Mouse (Mus musculus) hindbrain, postnatal 0 days (tissue): ENCODE measurements around the gene Dpf3. TPM values are rescaled to one million over a fixed set of nuclear protein-coding genes. Genes with fewer than 3 reads are reported as not detected.

ENCODE experiments used
- ATAC-seq: fragments of 200-750 bp; cut with Nextera tagmentation; 2 replicates; pipeline ENCODE4 v1.8.0; 2017; ENCODE audit warnings: mild to moderate bottlenecking, moderate TSS enrichment, moderate library complexity
- DNase-seq: peaks from one replicate; pipeline ENCODE4 v3.0.0-alpha.2; 2015; ENCODE audit warnings: low spot score
- H3K27ac ChIP-seq: fragments of 300-500 bp; sonication (generic); 2 replicates; pipeline ENCODE4 v1.5.1; 2014; ENCODE audit warnings: mild to moderate bottlenecking
- H3K27me3 ChIP-seq: fragments of 300-500 bp; sonication (generic); 2 replicates; pipeline ENCODE4 v1.6.1; 2014; ENCODE audit warnings: low read length, mixed read lengths; ENCODE audit not compliant: insufficient read depth
- H3K36me3 ChIP-seq: fragments of 300-500 bp; sonication (generic); 2 replicates; pipeline ENCODE4 v1.6.1; 2014; ENCODE audit warnings: low read length, mixed read lengths; ENCODE audit not compliant: insufficient read depth
- H3K4me1 ChIP-seq: fragments of 300-500 bp; sonication (generic); 2 replicates; pipeline ENCODE4 v1.6.1; 2014; ENCODE audit warnings: antibody characterized with exemption, low read length, mixed read lengths; ENCODE audit not compliant: insufficient read depth
- H3K4me2 ChIP-seq: fragments of 300-500 bp; sonication (generic); 2 replicates; pipeline ENCODE4 v1.6.1; 2014; ENCODE audit warnings: low read depth, mild to moderate bottlenecking, low read length, moderate library complexity, mixed read lengths
- H3K4me3 ChIP-seq: fragments of 300-500 bp; sonication (generic); 2 replicates; pipeline ENCODE4 v1.5.1; 2014; ENCODE audit warnings: low read length
- H3K9ac ChIP-seq: fragments of 300-500 bp; sonication (generic); replicated peaks from 2 replicates; pipeline ENCODE4 v1.6.1; 2014; ENCODE audit warnings: mild to moderate bottlenecking, low read length, moderate library complexity, mixed read lengths
- H3K9me3 ChIP-seq: fragments of 300-500 bp; sonication (generic); 2 replicates; pipeline ENCODE4 v1.6.1; 2016; ENCODE audit warnings: low read length, mixed read lengths
- CTCF ChIP-seq: IDR thresholded peaks from 2 replicates; pipeline ENCODE4 v1.5.1; 2016; ENCODE audit warnings: antibody characterized with exemption, control low read depth, low read depth
- WGBS: fragments of 180-500 bp; shearing (Covaris S2); extraction: QIAGEN DNeasy Blood & Tissue Kit; methylation state at CpG from one replicate; pipeline ENCODE4 v1.1.7; 2014; 5-methylcytosine and 5-hydroxymethylcytosine counted together
- polyA plus RNA-seq: library from polyadenylated mRNA; unstranded; fragments of >200 nt; fragmentation: Nextera tagmentation; extraction: Ambion mirVana; gene quantifications from 2 replicates; pipeline ENCODE4 v1.2.1, GENCODE M21; 2015
- total RNA-seq: library from RNA; depleted of rRNA; stranded (reverse); fragments of >200 nt; gene quantifications from 2 replicates; pipeline ENCODE4 v1.2.3, GENCODE M21; 2014

The Dpf3 gene
- total and polyA plus RNA-seq, 2 experiments from 2014 or later, result 19.8 to 38.9 TPM

DNA sequence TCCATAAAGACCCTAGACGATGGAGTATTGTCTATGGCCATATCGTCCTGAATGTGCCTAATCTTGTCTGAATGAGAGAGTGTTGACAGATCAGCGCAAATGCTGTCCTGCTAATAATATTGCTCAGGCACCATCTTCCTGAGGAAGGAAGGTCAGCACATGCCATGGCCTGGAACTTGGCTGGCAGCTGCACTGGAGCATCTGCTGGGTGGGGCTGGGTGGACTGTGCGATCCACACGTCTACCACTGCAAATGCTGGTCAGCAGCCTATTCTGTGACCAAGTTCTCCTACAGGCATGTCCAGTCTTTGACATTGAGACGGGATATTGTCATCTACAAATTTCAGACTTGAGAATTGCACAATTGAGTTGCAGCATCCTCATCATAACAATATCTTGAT is 257.8 kb downstream of the Dpf3 start:
- H3K36me3 ChIP-seq, result no peaks in the 10 kb centered on the region
- no peak for DNase-seq
- H3K4me1 ChIP-seq, result no peaks in the 10 kb centered on the region
- WGBS, result 87% methylated on average over 6 of the region's 6 CpGs
- no peak overlapping the region for H3K4me2 ChIP-seq
- H3K27ac ChIP-seq, result no peak overlapping the region
- no peak overlapping the region for H3K4me3 ChIP-seq
- H3K9ac ChIP-seq, result no peak overlapping the region
- no peaks in the 10 kb centered on the region for H3K9me3 ChIP-seq
- ATAC-seq, result no peak
- no peaks in the 10 kb centered on the region for H3K27me3 ChIP-seq
- TF ChIP-seq CTCF, result no peak

GRCm38 (mm10) chr12:83227014-83227413 is 260.5 kb downstream of the Dpf3 start:
- no peak overlapping the region for H3K9ac ChIP-seq
- ATAC-seq (peak; percentile 29; the same call in 1 of the 2 replicates), DNase-seq (no peak)
- H3K27me3 ChIP-seq, result no peaks in the 10 kb centered on the region
- 38% methylated on average over 4 of the region's 4 CpGs for WGBS
- no peak overlapping the region for H3K27ac ChIP-seq
- no peaks in the 10 kb centered on the region for H3K36me3 ChIP-seq
- H3K4me2 ChIP-seq, result no peak overlapping the region
- H3K4me3 ChIP-seq, result no peak overlapping the region
- H3K9me3 ChIP-seq, result no peaks in the 10 kb centered on the region
- no peak for TF ChIP-seq CTCF
- H3K4me1 ChIP-seq, result no peaks in the 10 kb centered on the region

DNA sequence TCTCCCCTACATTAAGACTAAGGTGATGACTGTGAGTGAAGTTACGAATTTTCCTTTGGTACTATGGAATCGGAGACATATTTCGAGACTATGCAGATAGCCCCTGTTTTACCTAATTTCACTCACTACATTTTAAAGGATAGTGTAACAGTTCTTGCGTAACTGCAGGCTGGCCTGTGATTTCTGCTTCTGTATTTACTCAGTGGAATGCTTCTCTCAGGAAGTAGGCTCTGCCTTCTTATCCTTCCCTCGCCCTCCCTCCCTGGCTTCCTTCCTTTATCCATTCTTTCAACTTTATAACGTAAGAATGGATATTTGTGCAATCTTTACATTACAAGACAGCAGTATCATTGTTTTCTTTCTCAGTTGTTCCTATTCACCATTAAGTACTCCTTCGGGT is 266.6 kb downstream of the Dpf3 start:
- ATAC-seq, result no peak
- H3K27me3 ChIP-seq, result no peaks in the 10 kb centered on the region
- H3K36me3 ChIP-seq, result no peaks in the 10 kb centered on the region
- no peak for TF ChIP-seq CTCF
- H3K27ac ChIP-seq, result no peak overlapping the region
- no peaks in the 10 kb centered on the region for H3K9me3 ChIP-seq
- DNase-seq, result no peak
- H3K9ac ChIP-seq, result no peak overlapping the region
- 81% methylated on average over 7 of the region's 7 CpGs for WGBS
- no peak overlapping the region for H3K4me3 ChIP-seq
- H3K4me2 ChIP-seq, result no peak overlapping the region
- H3K4me1 ChIP-seq, result no peaks in the 10 kb centered on the region

DNA sequence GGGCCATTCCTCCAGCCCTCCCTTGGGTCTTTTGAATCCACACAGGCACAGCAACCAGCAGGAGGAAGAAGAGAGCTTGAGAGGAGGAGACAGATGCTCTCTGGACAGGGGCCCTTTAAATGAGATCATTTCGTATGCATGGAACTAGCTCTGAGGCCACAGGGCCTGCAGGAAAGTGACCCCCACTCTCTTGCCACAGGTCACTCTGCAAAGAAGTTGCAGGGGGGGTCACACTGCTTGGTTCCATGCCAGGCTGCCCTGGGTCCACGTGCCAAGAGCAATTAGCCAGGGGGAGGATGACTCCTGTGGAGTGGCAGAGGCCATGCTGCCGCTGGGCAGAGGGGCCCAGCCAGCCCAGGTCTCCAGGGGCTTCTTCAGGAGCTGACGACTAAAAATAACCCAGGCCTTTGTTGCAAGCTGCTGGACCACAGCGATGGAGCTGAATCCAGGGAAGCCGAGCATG is 273.6 kb downstream of the Dpf3 start:
- H3K9ac ChIP-seq, result no peak overlapping the region
- WGBS, result 10% methylated on average over 6 of the region's 6 CpGs
- no peaks in the 10 kb centered on the region for H3K36me3 ChIP-seq
- peak overlapping the region; percentile 11; the same call in 1 of the 2 replicates for H3K4me2 ChIP-seq
- ATAC-seq (peak; percentile 73), DNase-seq (peak; percentile 72)
- peak overlapping the region; percentile 51; the same call in 1 of the 2 replicates for H3K27ac ChIP-seq
- no peaks in the 10 kb centered on the region for H3K9me3 ChIP-seq
- H3K4me3 ChIP-seq, result no peak overlapping the region
- peak; percentile 62 for TF ChIP-seq CTCF
- H3K4me1 ChIP-seq, result peaks cover 12% of the 10 kb centered on the region; the same call in 1 of the 2 replicates
- no peaks in the 10 kb centered on the region for H3K27me3 ChIP-seq

GRCm38 (mm10) chr12:83211976-83212375 is 275.5 kb downstream of the Dpf3 start:
- Histone ChIP-seq H3K27ac (no peak overlapping the region), H3K4me3 (no peak overlapping the region), H3K9ac (no peak overlapping the region), H3K4me1 (peaks cover 22% of the 10 kb centered on the region), H3K9me3 (no peaks in the 10 kb centered on the region), H3K4me2 (no peak overlapping the region), H3K27me3 (no peaks in the 10 kb centered on the region), H3K36me3 (no peaks in the 10 kb centered on the region)
- DNase-seq, result no peak
- 73% methylated on average over 2 of the region's 2 CpGs for WGBS
- no peak for ATAC-seq
- peak; percentile 41 for TF ChIP-seq CTCF

DNA sequence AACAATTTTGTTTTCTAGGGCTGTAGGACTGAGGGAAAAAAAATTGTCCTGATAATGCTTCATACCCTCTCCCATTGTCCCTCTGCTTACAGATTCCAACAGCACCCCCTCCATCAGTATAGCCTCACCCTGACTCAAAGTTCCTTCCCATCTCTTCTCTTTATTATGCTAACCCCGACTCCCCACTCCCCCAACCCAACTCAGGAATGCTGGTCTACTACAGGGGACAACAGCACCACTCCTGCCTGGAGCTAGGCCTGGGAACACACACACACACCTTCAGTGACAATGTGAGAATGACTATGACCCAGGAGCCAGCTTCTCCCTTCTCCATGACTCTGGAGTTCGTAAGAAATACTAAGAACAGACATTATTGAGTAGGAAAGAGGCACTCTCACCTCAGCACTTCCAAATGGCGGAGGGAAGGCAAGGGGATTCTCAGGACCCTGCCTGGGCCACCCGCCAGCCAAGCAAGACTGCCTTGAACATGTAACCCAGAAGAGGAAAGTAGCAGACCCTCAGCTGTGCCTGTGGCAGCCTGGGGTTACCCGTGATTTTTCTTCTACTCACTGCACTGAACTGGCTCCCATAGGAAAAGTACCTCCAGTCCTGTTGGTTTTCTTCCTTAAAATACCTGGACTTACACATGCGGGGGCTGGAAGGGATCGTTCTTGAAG is 276.2 kb downstream of the Dpf3 start:
- H3K4me2 ChIP-seq, result no peak overlapping the region
- DNase-seq (no peak), ATAC-seq (no peak)
- H3K36me3 ChIP-seq, result no peaks in the 10 kb centered on the region
- WGBS, result 79% methylated on average over 7 of the region's 7 CpGs
- no peaks in the 10 kb centered on the region for H3K9me3 ChIP-seq
- H3K27ac ChIP-seq, result no peak overlapping the region
- H3K4me1 ChIP-seq, result peaks cover 24% of the 10 kb centered on the region
- no peak overlapping the region for H3K9ac ChIP-seq
- no peaks in the 10 kb centered on the region for H3K27me3 ChIP-seq
- no peak for TF ChIP-seq CTCF
- H3K4me3 ChIP-seq, result no peak overlapping the region

DNA sequence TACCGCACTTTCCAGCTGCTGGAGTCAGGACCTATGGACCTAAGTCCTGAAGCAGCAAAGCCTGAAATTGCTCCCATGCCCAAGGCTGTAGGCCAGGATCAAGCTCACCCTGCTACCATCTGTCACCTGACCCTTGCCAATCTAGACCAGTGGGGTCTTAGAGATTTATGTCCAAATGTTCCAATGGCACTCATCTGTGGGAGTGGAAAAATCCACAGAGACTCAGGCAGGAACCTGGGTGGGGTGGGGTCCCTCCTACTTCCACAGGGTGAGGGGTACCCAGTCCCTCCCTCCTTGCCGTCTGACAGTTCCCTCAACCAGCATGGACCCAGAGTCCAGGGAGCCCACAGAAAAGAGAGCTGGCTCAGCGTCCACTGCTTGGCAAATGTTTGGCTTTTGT is 276.8 kb downstream of the Dpf3 start:
- Histone ChIP-seq H3K27ac (0 out of 2 replicates have a peak overlapping the region, but pooled peaks have one; percentile 13), H3K9me3 (no peaks in the 10 kb centered on the region), H3K27me3 (no peaks in the 10 kb centered on the region), H3K36me3 (no peaks in the 10 kb centered on the region), H3K4me2 (no peak overlapping the region), H3K4me1 (peaks cover 24% of the 10 kb centered on the region), H3K9ac (no peak overlapping the region), H3K4me3 (no peak overlapping the region)
- TF ChIP-seq CTCF, result no peak
- no peak for ATAC-seq
- no peak for DNase-seq
- WGBS, result 61% methylated on average over 3 of the region's 3 CpGs
